In the genomic region with DNA sequence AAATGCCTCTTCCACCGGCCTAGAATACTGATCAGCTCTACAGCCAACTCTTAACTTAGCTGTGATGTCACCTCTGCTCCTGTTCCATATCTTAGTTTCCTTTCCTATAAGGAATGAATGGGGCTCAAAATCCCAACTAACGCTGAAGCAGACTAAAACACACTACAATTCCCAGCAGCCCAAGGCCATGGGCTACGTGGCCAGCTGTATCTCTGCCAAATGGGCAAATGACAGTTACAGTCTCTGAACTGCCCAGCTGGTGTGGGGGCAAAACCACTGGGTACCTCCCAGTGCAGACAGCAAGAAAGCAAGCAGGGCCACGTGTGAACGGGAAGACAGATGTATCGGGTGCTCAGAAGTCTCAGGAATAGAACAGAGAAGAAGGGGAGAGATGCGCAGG, we compare ENCODE assay signal across 17 mouse cellular contexts. TPM values are rescaled to one million over a fixed set of nuclear protein-coding genes. Genes with fewer than 3 reads are reported as not detected.
A peak's percentile ranks its signal among the peaks of the same experiment; 100 is the strongest.
DNase-seq lines count a peak whose midpoint lies in the region.
"Had no signal": no experiment of that assay in that cellular context is flagged by ENCODE, and none has a peak within 500 bp of the region (broad histone marks: within the 10 kb centered on the region; RNA-seq: fewer than 3 reads in every experiment).

No protein-coding gene starts in this region.

- peak; percentile 51 for DNase-seq in adrenal gland, postnatal 10 days
- no peak for DNase-seq in adrenal gland, adult 2 months
- peak; percentile 43 to 47 for DNase-seq in cerebellum, postnatal 10 days
- no peak for DNase-seq in cerebellum, adult 9-11 months
- DNase-seq in adipocyte (ENCODE audit: low spot score): peak; percentile 39
- DNase-seq: adrenal gland, adult 8-10 months; adrenal gland, postnatal 25 days; B cell, adult 2 months; cerebellum, adult 2 months; cerebellum, adult 9-10 months; cerebellum, postnatal 36 days; embryo, embryonic 11 days had no signal

RNA-seq across cellular contexts. Expression of gene Kcnj14, which starts 2.0 kb away (rescaled TPM):
- under 1 TPM; 0.24 to 0.51 TPM for total RNA-seq in adrenal gland, postnatal 10 days (2021)
- under 1 TPM in 1 of 2 experiments, not detected in 1; 0.20 TPM for total RNA-seq in adrenal gland, adult 2 months (2021)
- 0.70 and 1.8 TPM in 2 replicates for polyA plus RNA-seq in adrenal gland, adult 2 months (2012; rRNA removed)
- total RNA-seq: common myeloid progenitor, adult 5-6 weeks had no signal
- polyA plus RNA-seq: activated CD4-positive, CD25-positive, alpha-beta regulatory T cell, adult 4 months; CD4-positive, CD25-positive, alpha-beta regulatory T cell, adult 4 months had no signal

RNA-seq across cellular contexts. Expression of gene Grwd1, which starts 4.1 kb away (rescaled TPM):
- 10 to 100 TPM; 23.7 to 27.5 TPM for total RNA-seq in adrenal gland, postnatal 10 days (2021)
- 10 to 100 TPM; 26.9 to 30.1 TPM for total RNA-seq in adrenal gland, adult 2 months (2021)
- 22.1 and 27.4 TPM in 2 replicates for polyA plus RNA-seq in adrenal gland, adult 2 months (2012; rRNA removed)

RNA-seq across cellular contexts. Expression of gene Cyth2, which starts 12.2 kb away (rescaled TPM):
- total RNA-seq in adrenal gland, postnatal 10 days (2021): 100 to 1,000 TPM in 1 of 2 experiments, 10 to 100 TPM in 1; 88.5 to 107 TPM
- 100 to 1,000 TPM; 127 to 129 TPM for total RNA-seq in adrenal gland, adult 2 months (2021)
- polyA plus RNA-seq in adrenal gland, adult 2 months (2012; rRNA removed): 147 and 170 TPM in 2 replicates

RNA-seq across cellular contexts. Expression of gene Sult2b1, which starts 42.2 kb away (rescaled TPM):
- under 1 TPM; 0.39 to 0.45 TPM for total RNA-seq in adrenal gland, postnatal 10 days (2021)
- total RNA-seq in adrenal gland, adult 2 months (2021): 1 to 10 TPM in 1 of 2 experiments, under 1 TPM in 1; 0.49 to 2.0 TPM
- polyA plus RNA-seq in adrenal gland, adult 2 months (2012; rRNA removed): 1.6 and 2.9 TPM in 2 replicates
- polyA plus RNA-seq: erythroblast, embryonic 14.5 days; G1E had no signal

RNA-seq across cellular contexts. Expression of gene Lmtk3, which starts 43.1 kb away (rescaled TPM):
- total RNA-seq in adrenal gland, postnatal 10 days (2021): 1 to 10 TPM; 4.2 to 8.3 TPM
- total RNA-seq in adrenal gland, adult 2 months (2021): 1 to 10 TPM; 6.2 to 8.6 TPM
- polyA plus RNA-seq in adrenal gland, adult 2 months (2012; rRNA removed): 38.0 and 61.3 TPM in 2 replicates
- total RNA-seq: common myeloid progenitor, adult 5-6 weeks had no signal
- polyA plus RNA-seq: activated CD4-positive, CD25-positive, alpha-beta regulatory T cell, adult 4 months; CD4-positive, CD25-positive, alpha-beta regulatory T cell, adult 4 months had no signal

Comparison
In these comparisons a context has a peak if more than half of its experiments do, and no peak if none do; other contexts are left out.
1. DNase-seq: peak in adrenal gland, postnatal 10 days (single experiment), cerebellum, postnatal 10 days (2 of 2) and adipocyte (single experiment); none in adrenal gland, adult 2 months (single experiment) and cerebellum, adult 9-11 months (single experiment).